Mouse (Mus musculus) kidney, embryonic 16.5 days (tissue): ENCODE measurements around the gene Espn. TPM values are rescaled to one million over a fixed set of nuclear protein-coding genes. Genes with fewer than 3 reads are reported as not detected.

Experiments
- ATAC-seq: fragments of 200-750 bp; cut with Nextera tagmentation; 2 replicates; pipeline ENCODE4 v1.8.0; 2017; ENCODE audit warnings: moderate TSS enrichment; ENCODE audit not compliant: low FRiP score, low TSS enrichment
- H3K27ac ChIP-seq: fragments of 300-500 bp; sonication (generic); 2 replicates; pipeline ENCODE4 v1.5.1; 2014; ENCODE audit warnings: low read length
- H3K27me3 ChIP-seq: fragments of 300-500 bp; sonication (generic); 2 replicates; pipeline ENCODE4 v1.6.1; 2014; ENCODE audit warnings: low read length, control low read depth, mixed read lengths; ENCODE audit not compliant: insufficient read depth
- H3K36me3 ChIP-seq: fragments of 300-500 bp; sonication (generic); 2 replicates; pipeline ENCODE4 v1.6.1; 2014; ENCODE audit warnings: low read length, control low read depth, mixed read lengths; ENCODE audit not compliant: insufficient read depth
- H3K4me1 ChIP-seq: fragments of 300-500 bp; sonication (generic); 2 replicates; pipeline ENCODE4 v1.6.1; 2014; ENCODE audit warnings: low read length, control low read depth, mixed read lengths; ENCODE audit not compliant: insufficient read depth
- H3K4me2 ChIP-seq: fragments of 300-500 bp; sonication (generic); replicated peaks from 2 replicates; pipeline ENCODE4 v1.6.1; 2014; ENCODE audit warnings: low read depth, low read length
- H3K4me3 ChIP-seq: fragments of 300-500 bp; sonication (generic); 2 replicates; pipeline ENCODE4 v1.5.1; 2014; ENCODE audit warnings: mild to moderate bottlenecking, low read length
- H3K9ac ChIP-seq: fragments of 300-500 bp; sonication (generic); replicated peaks from 2 replicates; pipeline ENCODE4 v1.6.1; 2014; ENCODE audit warnings: low read length
- H3K9me3 ChIP-seq: fragments of 300-500 bp; sonication (generic); 2 replicates; pipeline ENCODE4 v1.6.1; 2016; ENCODE audit warnings: low read length, control low read depth
- WGBS: fragments of 180-500 bp; shearing (Covaris S2); extraction: QIAGEN DNeasy Blood & Tissue Kit; methylation state at CpG from one replicate; pipeline ENCODE4 v1.1.7; 2014; 5-methylcytosine and 5-hydroxymethylcytosine counted together
- polyA plus RNA-seq: library from polyadenylated mRNA; unstranded; fragments of >200 nt; fragmentation: Nextera tagmentation; extraction: Ambion mirVana; gene quantifications from 2 replicates; pipeline ENCODE4 v1.2.1, GENCODE M21; 2015

Espn gene
- polyA plus RNA-seq, 1 experiment from 2014 or later, result 22.2 TPM

GRCm38 (mm10) chr4:152138497-152139260, 13.5 kb downstream of the Espn start:
- Histone ChIP-seq H3K36me3 (no peaks in the 10 kb centered on the region), H3K4me2 (peak overlapping the region; percentile 67), H3K9ac (peak overlapping the region; percentile 49; the same call in 1 of the 2 replicates), H3K4me3 (peak overlapping the region; percentile 51), H3K27me3 (peaks cover 11% of the 10 kb centered on the region), H3K27ac (no peak overlapping the region), H3K4me1 (peaks cover 10% of the 10 kb centered on the region), H3K9me3 (no peaks in the 10 kb centered on the region)
- ATAC-seq, result peak; percentile 82
- WGBS, result 2% methylated on average over 50 of the region's 51 CpGs

- 93% methylated on average over 2 of the region's 2 CpGs for WGBS
- Histone ChIP-seq H3K4me2 (no peak overlapping the region), H3K27ac (no peak overlapping the region), H3K4me3 (no peak overlapping the region), H3K36me3 (no peaks in the 10 kb centered on the region), H3K4me1 (peaks cover 19% of the 10 kb centered on the region), H3K27me3 (peaks cover 28% of the 10 kb centered on the region), H3K9me3 (no peaks in the 10 kb centered on the region), H3K9ac (no peak overlapping the region)
- no peak for ATAC-seq
Observed at GRCm38 (mm10) chr4:152136876-152137250, 15.3 kb downstream of the Espn start.

GRCm38 (mm10) chr4:152136112-152136875, 15.9 kb downstream of the Espn start:
- Histone ChIP-seq H3K4me3 (no peak overlapping the region), H3K4me2 (no peak overlapping the region), H3K9ac (no peak overlapping the region), H3K27ac (no peak overlapping the region), H3K36me3 (no peaks in the 10 kb centered on the region), H3K27me3 (peaks cover 33% of the 10 kb centered on the region), H3K9me3 (no peaks in the 10 kb centered on the region), H3K4me1 (peaks cover 24% of the 10 kb centered on the region)
- WGBS, result 32% methylated on average over 6 of the region's 6 CpGs
- ATAC-seq, result no peak

GRCm38 (mm10) chr4:152135363-152135762, 16.8 kb downstream of the Espn start:
- H3K4me1 ChIP-seq, result peaks cover 34% of the 10 kb centered on the region
- no peak for ATAC-seq
- WGBS, result 75% methylated on average over 12 of the region's 12 CpGs
- no peak overlapping the region for H3K27ac ChIP-seq
- H3K27me3 ChIP-seq, result peaks cover 39% of the 10 kb centered on the region
- H3K4me3 ChIP-seq, result no peak overlapping the region
- H3K9ac ChIP-seq, result no peak overlapping the region
- no peaks in the 10 kb centered on the region for H3K36me3 ChIP-seq
- H3K9me3 ChIP-seq, result no peaks in the 10 kb centered on the region
- no peak overlapping the region for H3K4me2 ChIP-seq

GRCm38 (mm10) chr4:152134507-152134906, 17.7 kb downstream of the Espn start:
- Histone ChIP-seq H3K4me1 (peaks cover 42% of the 10 kb centered on the region), H3K4me3 (no peak overlapping the region), H3K36me3 (no peaks in the 10 kb centered on the region), H3K4me2 (no peak overlapping the region), H3K27ac (no peak overlapping the region), H3K27me3 (peaks cover 48% of the 10 kb centered on the region), H3K9ac (no peak overlapping the region), H3K9me3 (no peaks in the 10 kb centered on the region)
- ATAC-seq, result no peak

GRCm38 (mm10) chr4:152133213-152133612, 19.0 kb downstream of the Espn start:
- H3K9ac ChIP-seq, result no peak overlapping the region
- no peak overlapping the region for H3K4me3 ChIP-seq
- H3K27me3 ChIP-seq, result peaks cover 60% of the 10 kb centered on the region
- H3K27ac ChIP-seq, result peak overlapping the region; percentile 93
- ATAC-seq, result no peak
- H3K4me1 ChIP-seq, result peaks cover 44% of the 10 kb centered on the region
- no peaks in the 10 kb centered on the region for H3K36me3 ChIP-seq
- no peak overlapping the region for H3K4me2 ChIP-seq
- H3K9me3 ChIP-seq, result no peaks in the 10 kb centered on the region
- WGBS, result 44% methylated on average over 5 of the region's 5 CpGs

- H3K27me3 ChIP-seq, result peaks cover 65% of the 10 kb centered on the region
- H3K4me2 ChIP-seq, result no peak overlapping the region
- 21% methylated on average over 10 of the region's 10 CpGs for WGBS
- ATAC-seq, result no peak
- peak overlapping the region; percentile 93 for H3K27ac ChIP-seq
- no peaks in the 10 kb centered on the region for H3K36me3 ChIP-seq
- no peaks in the 10 kb centered on the region for H3K9me3 ChIP-seq
- no peak overlapping the region for H3K9ac ChIP-seq
- no peak overlapping the region for H3K4me3 ChIP-seq
- H3K4me1 ChIP-seq, result peaks cover 41% of the 10 kb centered on the region
Observed at GRCm38 (mm10) chr4:152132772-152133169, 19.4 kb downstream of the Espn start.

- Histone ChIP-seq H3K27me3 (peaks cover 71% of the 10 kb centered on the region), H3K4me2 (peak overlapping the region; percentile 75), H3K4me3 (peak overlapping the region; percentile 54), H3K9me3 (no peaks in the 10 kb centered on the region), H3K36me3 (no peaks in the 10 kb centered on the region), H3K9ac (peak overlapping the region; percentile 73), H3K27ac (peak overlapping the region; percentile 93), H3K4me1 (peaks cover 42% of the 10 kb centered on the region)
- peak; percentile 43 for ATAC-seq
- 4% methylated on average over 50 of the region's 50 CpGs for WGBS
Observed at GRCm38 (mm10) chr4:152131809-152132771, 20.1 kb downstream of the Espn start.

GRCm38 (mm10) chr4:152130771-152131653, 21.2 kb downstream of the Espn start:
- Histone ChIP-seq H3K36me3 (no peaks in the 10 kb centered on the region), H3K4me1 (peaks cover 53% of the 10 kb centered on the region), H3K9me3 (no peaks in the 10 kb centered on the region), H3K9ac (peak overlapping the region; percentile 73), H3K4me2 (peak overlapping the region; percentile 75), H3K4me3 (peak overlapping the region; percentile 54), H3K27ac (peak overlapping the region; percentile 93), H3K27me3 (peaks cover 82% of the 10 kb centered on the region)
- peak; percentile 70 for ATAC-seq
- WGBS, result under 1% methylated on average over 73 of the region's 85 CpGs
